Mouse (Mus musculus) heart, adult 2 months (tissue): ENCODE data around the gene Cyb5r4. TPM values are rescaled to one million over a fixed set of nuclear protein-coding genes. Genes with fewer than 3 reads are reported as not detected.
A peak's percentile ranks its signal among the peaks of the same experiment; 100 is the strongest.
"Not testable (repeated sequence)": the region's sequence is repeated elsewhere in the genome, so short reads cannot be mapped to it uniquely, and the experiment has no call there.

Experiments
- DNase-seq, 2 experiments: peaks; one replicate each; pipeline ENCODE4 v3.0.0; 2021
- H3K27ac ChIP-seq: fragments of 200-600 bp; 2 replicates; pipeline ENCODE4 v1.8.1; 2022
- H3K27me3 ChIP-seq: fragments of 200-500 bp; 2 replicates; pipeline ENCODE4 v1.6.1; 2012; ENCODE audit warnings: mild to moderate bottlenecking, low read length, inconsistent platforms, mixed read lengths; ENCODE audit not compliant: control insufficient read depth, insufficient read depth
- H3K36me3 ChIP-seq: fragments of 200-500 bp; 2 replicates; pipeline ENCODE4 v1.6.1; 2012; ENCODE audit warnings: low read length, inconsistent platforms; ENCODE audit not compliant: control insufficient read depth, insufficient read depth
- H3K4me1 ChIP-seq: fragments of 200-500 bp; 2 replicates; pipeline ENCODE4 v1.6.1; 2011; ENCODE audit warnings: low read length; ENCODE audit not compliant: control insufficient read depth, insufficient read depth
- H3K4me3 ChIP-seq: fragments of 200-600 bp; 2 replicates; pipeline ENCODE4 v1.8.1; 2022
- H3K79me2 ChIP-seq: fragments of 200-500 bp; replicated peaks from 2 replicates; pipeline ENCODE4 v1.6.1; 2012; ENCODE audit warnings: mild to moderate bottlenecking, inconsistent platforms, low read length, moderate library complexity, mixed read lengths; ENCODE audit not compliant: control insufficient read depth, insufficient read depth
- H3K9ac ChIP-seq: fragments of 200-500 bp; 2 replicates; pipeline ENCODE4 v1.6.1; 2012; ENCODE audit warnings: low read depth, mild to moderate bottlenecking, control low read depth, inconsistent platforms, low read length, mixed read lengths
- CTCF ChIP-seq: fragments of 200-600 bp; IDR thresholded peaks from 2 replicates; pipeline ENCODE4 v1.8.1; 2022; ENCODE audit warnings: antibody characterized with exemption, mild to moderate bottlenecking, moderate library complexity
- EP300 ChIP-seq: fragments of 200-500 bp; IDR thresholded peaks from 2 replicates; pipeline ENCODE4 v1.6.1; 2011; ENCODE audit warnings: low read depth, low read length, control low read depth; ENCODE audit not compliant: insufficient read depth
- POLR2A ChIP-seq: fragments of 200-500 bp; IDR thresholded peaks from 2 replicates; pipeline ENCODE4 v1.6.1; 2011; ENCODE audit warnings: mild to moderate bottlenecking, low read depth, low read length, control low read depth; ENCODE audit not compliant: insufficient read depth
- WGBS: fragments of 180-500 bp; shearing (Covaris S2); methylation state at CpG from one replicate; pipeline ENCODE4 v1.1.7; 2018; 5-methylcytosine and 5-hydroxymethylcytosine counted together
- intact Hi-C: fragments of 180-260 bp; cut with DNase I; formaldehyde crosslinking; loops from one replicate; pipeline ENCODE4 v1.15.1; 2025
- polyA plus RNA-seq: library from polyadenylated mRNA; depleted of rRNA; stranded (reverse); fragments of >200 nt; gene quantifications from 2 replicates; pipeline ENCODE4 v1.2.3, GENCODE M21; 2012
- total RNA-seq, 2 experiments: library from RNA; stranded (reverse); gene quantifications; 2 replicates each; pipeline ENCODE4 v1.2.3; 2021

The Cyb5r4 gene
- total and polyA plus RNA-seq, 3 experiments, result 7.9 to 31.3 (median 27.6) TPM

- no peak for DNase-seq
- H3K36me3 ChIP-seq, result no peaks in the 10 kb centered on the region
- H3K27ac ChIP-seq, result no peak overlapping the region
- H3K27me3 ChIP-seq, result no peaks in the 10 kb centered on the region
- H3K79me2 ChIP-seq, result no peaks in the 10 kb centered on the region
- no peak overlapping the region for H3K4me3 ChIP-seq
- intact Hi-C loops, result no loop called here
- WGBS, result 73% methylated on average over 2 of the region's 2 CpGs
- H3K4me1 ChIP-seq, result no peaks in the 10 kb centered on the region
- TF ChIP-seq EP300, result no peak
- no peak for TF ChIP-seq POLR2A
- TF ChIP-seq CTCF, result no peak
- H3K9ac ChIP-seq, result no peak overlapping the region
These were observed 13.2 kb downstream of the Cyb5r4 start for GRCm38 (mm10) chr9:87034831-87035580.

- H3K27ac ChIP-seq, result no peak overlapping the region
- peaks cover 5% of the 10 kb centered on the region for H3K36me3 ChIP-seq
- H3K9ac ChIP-seq, result no peak overlapping the region
- H3K4me3 ChIP-seq, result no peak overlapping the region
- intact Hi-C loops, result no loop called here
- TF ChIP-seq POLR2A (no peak), CTCF (no peak), EP300 (no peak)
- no peaks in the 10 kb centered on the region for H3K79me2 ChIP-seq
- 52% methylated on average over 4 of the region's 4 CpGs for WGBS
- no peaks in the 10 kb centered on the region for H3K27me3 ChIP-seq
- DNase-seq, result peak in 1 of 2 experiments; percentile 6
- H3K4me1 ChIP-seq, result no peaks in the 10 kb centered on the region
These were observed 27.6 kb downstream of the Cyb5r4 start for GRCm38 (mm10) chr9:87049425-87049824.

- Histone ChIP-seq H3K27me3 (no peaks in the 10 kb centered on the region), H3K4me1 (no peaks in the 10 kb centered on the region), H3K4me3 (no peak overlapping the region), H3K79me2 (no peaks in the 10 kb centered on the region), H3K36me3 (no peaks in the 10 kb centered on the region; the same call in 1 of the 2 replicates), H3K9ac (no peak overlapping the region), H3K27ac (no peak overlapping the region)
- intact Hi-C loops, result no loop called here
- 92% methylated on average over 11 of the region's 11 CpGs for WGBS
- no peak for TF ChIP-seq POLR2A
- TF ChIP-seq CTCF, result no peak
- no peak for TF ChIP-seq EP300
- no peak for DNase-seq
These were observed 33.9 kb downstream of the Cyb5r4 start for GRCm38 (mm10) chr9:87055547-87056235.

- Histone ChIP-seq H3K4me1 (no peaks in the 10 kb centered on the region), H3K9ac (no peak overlapping the region), H3K4me3 (no peak overlapping the region), H3K36me3 (no peaks in the 10 kb centered on the region; the same call in 1 of the 2 replicates), H3K79me2 (no peaks in the 10 kb centered on the region), H3K27ac (no peak overlapping the region), H3K27me3 (no peaks in the 10 kb centered on the region)
- intact Hi-C loops, result no loop called here
- 83% methylated on average over 5 of the region's 5 CpGs for WGBS
- no peak for DNase-seq
- TF ChIP-seq POLR2A, result no peak
- no peak for TF ChIP-seq CTCF
- no peak for TF ChIP-seq EP300
These were observed 40.5 kb downstream of the Cyb5r4 start for GRCm38 (mm10) chr9:87062337-87062736.

- no peak for DNase-seq
- TF ChIP-seq EP300 (no peak), CTCF (no peak), POLR2A (no peak)
- Histone ChIP-seq H3K9ac (no peak overlapping the region), H3K27ac (no peak overlapping the region), H3K27me3 (no peaks in the 10 kb centered on the region), H3K4me3 (no peak overlapping the region), H3K4me1 (no peaks in the 10 kb centered on the region), H3K36me3 (no peaks in the 10 kb centered on the region), H3K79me2 (no peaks in the 10 kb centered on the region)
- intact Hi-C loops, result no loop called here
- 44% methylated on average over 1 of the region's 1 CpGs for WGBS
These were observed 46.3 kb downstream of the Cyb5r4 start for GRCm38 (mm10) chr9:87068160-87068559.

- 95% methylated on average over 3 of the region's 3 CpGs for WGBS
- H3K36me3 ChIP-seq, H3K27ac ChIP-seq, H3K9ac ChIP-seq, H3K4me3 ChIP-seq, H3K27me3 ChIP-seq, H3K79me2 ChIP-seq, intact Hi-C loops, DNase-seq, H3K4me1 ChIP-seq: not testable (repeated sequence)
These were observed 49.8 kb downstream of the Cyb5r4 start for GRCm38 (mm10) chr9:87071566-87071965.
